Comparison of ENCODE assay signal across 23 mouse cellular contexts in genomic region chr12:83425736-83426135, GRCm38 (mm10).
A peak's percentile ranks its signal among the peaks of the same experiment; 100 is the strongest.
DNase-seq lines count a peak whose midpoint lies in the region; ATAC-seq and TF ChIP-seq lines count a peak whose summit lies in the region.
"Had no signal": no experiment of that assay in that cellular context is flagged by ENCODE, and none has a peak within 500 bp of the region (broad histone marks: within the 10 kb centered on the region; RNA-seq: fewer than 3 reads in every experiment).

No protein-coding gene starts in this region.

- no peaks in the 10 kb centered on the region for H3K36me3 ChIP-seq in heart, embryonic 15.5 days
- no peaks in the 10 kb centered on the region for H3K36me3 ChIP-seq in heart, adult 2 months (ENCODE audit: control insufficient read depth, insufficient read depth, low read length)
- H3K36me3 ChIP-seq in midbrain, embryonic 12.5 days = no peaks in the 10 kb centered on the region
- H3K36me3 ChIP-seq in midbrain, embryonic 11.5 days (ENCODE audit: control insufficient read depth, insufficient read depth, low read length) = no peaks in the 10 kb centered on the region
- H3K36me3 ChIP-seq in forebrain, postnatal 0 days (ENCODE audit: insufficient read depth) = no peaks in the 10 kb centered on the region
- no peaks in the 10 kb centered on the region for H3K36me3 ChIP-seq in hindbrain, postnatal 0 days (ENCODE audit: insufficient read depth, low read length)
- H3K36me3 ChIP-seq: kidney, embryonic 15.5 days; limb, embryonic 13.5 days had no signal

- no peaks in the 10 kb centered on the region for H3K79me2 ChIP-seq in heart, adult 2 months (replicated peaks; ENCODE audit: control insufficient read depth, insufficient read depth, low read length)

- H3K4me1 ChIP-seq in heart, embryonic 15.5 days (replicated peaks) = peaks cover 41% of the 10 kb centered on the region
- H3K4me1 ChIP-seq in heart, adult 2 months (ENCODE audit: control insufficient read depth, insufficient read depth, low read length) = peaks cover 1% of the 10 kb centered on the region; the same call in 1 of the 2 replicates
- H3K4me1 ChIP-seq in midbrain, embryonic 12.5 days = peaks cover 17% of the 10 kb centered on the region; the same call in 1 of the 2 replicates
- H3K4me1 ChIP-seq in midbrain, embryonic 11.5 days (ENCODE audit: control insufficient read depth, insufficient read depth, low read length) = peaks cover 12% of the 10 kb centered on the region
- peaks cover 3% of the 10 kb centered on the region; the same call in 1 of the 2 replicates for H3K4me1 ChIP-seq in forebrain, postnatal 0 days (ENCODE audit: insufficient read depth)
- no peaks in the 10 kb centered on the region; the same call in 1 of the 2 replicates for H3K4me1 ChIP-seq in hindbrain, postnatal 0 days (ENCODE audit: insufficient read depth, low read length)

- no peak for TF ChIP-seq POLR2A in heart, adult 2 months (IDR thresholded peaks at IDR 0.05; ENCODE audit: insufficient read depth, low read depth, low read length)

- no peak for ATAC-seq in heart, embryonic 15.5 days (replicated peaks; ENCODE audit: insufficient number of reproducible peaks, insufficient read depth, low FRiP score, low read depth)
- no peak for ATAC-seq in midbrain, embryonic 12.5 days (ENCODE audit: low FRiP score, low read depth)
- ATAC-seq in midbrain, embryonic 11.5 days (ENCODE audit: low FRiP score) = no peak
- ATAC-seq in forebrain, postnatal 0 days = no peak
- no peak for ATAC-seq in hindbrain, postnatal 0 days
- ATAC-seq: CD4-positive, CD25-positive, alpha-beta regulatory T cell, adult 4 months; intestine, embryonic 16.5 days had no signal

- H3K27me3 ChIP-seq in heart, embryonic 15.5 days = no peaks in the 10 kb centered on the region
- H3K27me3 ChIP-seq in heart, adult 2 months (ENCODE audit: control insufficient read depth, insufficient read depth, low read length) = no peaks in the 10 kb centered on the region
- no peaks in the 10 kb centered on the region for H3K27me3 ChIP-seq in midbrain, embryonic 12.5 days
- no peaks in the 10 kb centered on the region for H3K27me3 ChIP-seq in midbrain, embryonic 11.5 days (ENCODE audit: control insufficient read depth, insufficient read depth, low read length)
- no peaks in the 10 kb centered on the region for H3K27me3 ChIP-seq in forebrain, postnatal 0 days (ENCODE audit: insufficient read depth, low read length)
- H3K27me3 ChIP-seq in hindbrain, postnatal 0 days (ENCODE audit: insufficient read depth, low read length) = no peaks in the 10 kb centered on the region
- H3K27me3 ChIP-seq: kidney, embryonic 15.5 days had no signal

- intact Hi-C loops in heart, adult 2 months (cut with DNase I) = no loop called here

- H3K27ac ChIP-seq in heart, embryonic 15.5 days = peak overlapping the region; percentile 90
- no peak overlapping the region for H3K27ac ChIP-seq in heart, adult 2 months
- H3K27ac ChIP-seq in midbrain, embryonic 12.5 days (replicated peaks) = peak overlapping the region; percentile 54; the same call in 1 of the 2 replicates
- no peak overlapping the region for H3K27ac ChIP-seq in midbrain, embryonic 11.5 days (ENCODE audit: low read depth, low read length)
- no peak overlapping the region for H3K27ac ChIP-seq in forebrain, postnatal 0 days (ENCODE audit: low read depth, low read length)
- H3K27ac ChIP-seq in hindbrain, postnatal 0 days = no peak overlapping the region
- H3K27ac ChIP-seq: hindbrain, embryonic 14.5 days; kidney, embryonic 15.5 days; limb, embryonic 13.5 days had no signal

- DNase-seq in embryo, embryonic 10.5 days (ENCODE audit: low spot score) = peak; percentile 20
- no peak for DNase-seq in embryo, embryonic 11 days
- no peak for DNase-seq in heart, adult 2 months
- no peak for DNase-seq in midbrain, embryonic 11.5 days (ENCODE audit: low spot score, missing footprints)
- DNase-seq in forebrain, postnatal 0 days = no peak
- DNase-seq in hindbrain, postnatal 0 days (ENCODE audit: low spot score) = no peak
- DNase-seq: adrenal gland, postnatal 36 days; cerebellum, adult 11-12 months; cerebellum, postnatal 14 days; gastrocnemius, postnatal 10 days; lung, adult 2 months; right cerebral cortex, postnatal 14 days; spleen, adult 18-20 months; thymus, postnatal 25 days had no signal

- H3K4me3 ChIP-seq in heart, embryonic 15.5 days = no peak overlapping the region
- no peak overlapping the region for H3K4me3 ChIP-seq in heart, adult 2 months
- H3K4me3 ChIP-seq in midbrain, embryonic 12.5 days = no peak overlapping the region
- H3K4me3 ChIP-seq in midbrain, embryonic 11.5 days (ENCODE audit: low read depth, low read length) = no peak overlapping the region
- H3K4me3 ChIP-seq in forebrain, postnatal 0 days (ENCODE audit: low read depth, low read length) = no peak overlapping the region
- H3K4me3 ChIP-seq in hindbrain, postnatal 0 days (ENCODE audit: low read length) = no peak overlapping the region
- H3K4me3 ChIP-seq: kidney, embryonic 15.5 days; limb, embryonic 13.5 days; megakaryocyte, embryonic 14.5 days; myocyte had no signal

- H3K9me3 ChIP-seq in heart, embryonic 15.5 days (replicated peaks) = no peaks in the 10 kb centered on the region
- H3K9me3 ChIP-seq in midbrain, embryonic 12.5 days = no peaks in the 10 kb centered on the region
- no peaks in the 10 kb centered on the region for H3K9me3 ChIP-seq in midbrain, embryonic 11.5 days (ENCODE audit: control insufficient read depth, low read length)
- H3K9me3 ChIP-seq in forebrain, postnatal 0 days (ENCODE audit: low read length) = no peaks in the 10 kb centered on the region
- H3K9me3 ChIP-seq in hindbrain, postnatal 0 days (ENCODE audit: low read length) = no peaks in the 10 kb centered on the region
- H3K9me3 ChIP-seq: kidney, embryonic 15.5 days; limb, embryonic 13.5 days had no signal

- WGBS in heart, embryonic 15.5 days = 57% methylated on average over 7 of the region's 7 CpGs
- 84% methylated on average over 7 of the region's 7 CpGs for WGBS in heart, adult 2 months
- WGBS in midbrain, embryonic 12.5 days = 85% methylated on average over 7 of the region's 7 CpGs
- 67% methylated on average over 7 of the region's 7 CpGs for WGBS in midbrain, embryonic 11.5 days
- WGBS in forebrain, postnatal 0 days = 80% methylated on average over 7 of the region's 7 CpGs
- 62% methylated on average over 7 of the region's 7 CpGs for WGBS in hindbrain, postnatal 0 days

- no peak for TF ChIP-seq EP300 in heart, adult 2 months (IDR thresholded peaks at IDR 0.05; ENCODE audit: insufficient read depth, low read depth, low read length)

- no peak overlapping the region for H3K9ac ChIP-seq in heart, embryonic 15.5 days
- no peak overlapping the region for H3K9ac ChIP-seq in heart, adult 2 months (ENCODE audit: low read depth, low read length)
- no peak overlapping the region for H3K9ac ChIP-seq in midbrain, embryonic 12.5 days (replicated peaks)
- no peak overlapping the region for H3K9ac ChIP-seq in midbrain, embryonic 11.5 days (ENCODE audit: low read length)
- no peak overlapping the region for H3K9ac ChIP-seq in forebrain, postnatal 0 days
- H3K9ac ChIP-seq in hindbrain, postnatal 0 days (replicated peaks; ENCODE audit: low read length) = no peak overlapping the region
- H3K9ac ChIP-seq: hindbrain, embryonic 14.5 days; kidney, embryonic 15.5 days; limb, embryonic 13.5 days had no signal

- no peak overlapping the region for H3K4me2 ChIP-seq in heart, embryonic 15.5 days
- H3K4me2 ChIP-seq in midbrain, embryonic 12.5 days (replicated peaks) = no peak overlapping the region
- no peak overlapping the region for H3K4me2 ChIP-seq in midbrain, embryonic 11.5 days
- no peak overlapping the region for H3K4me2 ChIP-seq in forebrain, postnatal 0 days (ENCODE audit: low read depth)
- H3K4me2 ChIP-seq in hindbrain, postnatal 0 days (ENCODE audit: low read depth, low read length) = no peak overlapping the region
- H3K4me2 ChIP-seq: hindbrain, embryonic 14.5 days; kidney, embryonic 15.5 days; limb, embryonic 13.5 days had no signal

- no peak for TF ChIP-seq CTCF in heart, adult 2 months (IDR thresholded peaks at IDR 0.05)
- no peak for TF ChIP-seq CTCF in forebrain, postnatal 0 days (IDR thresholded peaks at IDR 0.05; ENCODE audit: low read depth)
- no peak for TF ChIP-seq CTCF in hindbrain, postnatal 0 days (IDR thresholded peaks at IDR 0.05; ENCODE audit: low read depth)

Comparison
In these comparisons a context has a peak if more than half of its experiments do, and no peak if none do; other contexts are left out.
1. H3K27ac ChIP-seq: peak in heart, embryonic 15.5 days (single experiment) and midbrain, embryonic 12.5 days (single experiment); none in heart, adult 2 months (single experiment), midbrain, embryonic 11.5 days (single experiment), forebrain, postnatal 0 days (single experiment) and hindbrain, postnatal 0 days (single experiment).